Mouse (Mus musculus): ENCODE data around the gene Iffo2. TPM values are rescaled to one million over a fixed set of nuclear protein-coding genes. Genes with fewer than 3 reads are reported as not detected.

Gene Iffo2
- polyA plus RNA-seq, 1 experiment from 2014 or later: 3.2 TPM

- H3K4me1 ChIP-seq (replicated peaks): no peaks in the 10 kb centered on the region
- WGBS: 77% methylated on average over 14 of the region's 14 CpGs
- H3K9ac ChIP-seq: no peak overlapping the region
- H3K27me3 ChIP-seq (replicated peaks): no peaks in the 10 kb centered on the region
- H3K4me2 ChIP-seq (replicated peaks): no peak overlapping the region
- H3K9me3 ChIP-seq: no peaks in the 10 kb centered on the region
- no peak for ATAC-seq
- H3K36me3 ChIP-seq: no peaks in the 10 kb centered on the region
- H3K4me3 ChIP-seq (replicated peaks): no peak overlapping the region
- H3K27ac ChIP-seq: no peak overlapping the region
These were observed 29.5 kb upstream of the Iffo2 start for GRCm38 (mm10) chr4:139500814-139501213.

- Histone ChIP-seq H3K27ac (no peak overlapping the region), H3K9ac (no peak overlapping the region), H3K4me1 (replicated peaks) (no peaks in the 10 kb centered on the region), H3K36me3 (no peaks in the 10 kb centered on the region), H3K9me3 (no peaks in the 10 kb centered on the region), H3K27me3 (replicated peaks) (no peaks in the 10 kb centered on the region), H3K4me2 (replicated peaks) (no peak overlapping the region), H3K4me3 (replicated peaks) (no peak overlapping the region)
- ATAC-seq: no peak
- 84% methylated on average over 6 of the region's 6 CpGs for WGBS
These were observed 28.6 kb upstream of the Iffo2 start for GRCm38 (mm10) chr4:139501702-139502101.

- no peak for ATAC-seq
- H3K9ac ChIP-seq: no peak overlapping the region
- no peak overlapping the region for H3K4me2 ChIP-seq (replicated peaks)
- H3K27ac ChIP-seq: no peak overlapping the region
- WGBS: 76% methylated on average over 8 of the region's 8 CpGs
- no peaks in the 10 kb centered on the region for H3K36me3 ChIP-seq
- H3K4me1 ChIP-seq (replicated peaks): 0 out of 2 replicates have a peak, but pooled peaks cover under 1% of the 10 kb centered on the region
- no peaks in the 10 kb centered on the region for H3K27me3 ChIP-seq (replicated peaks)
- no peaks in the 10 kb centered on the region for H3K9me3 ChIP-seq
- H3K4me3 ChIP-seq (replicated peaks): no peak overlapping the region
These were observed 26.4 kb upstream of the Iffo2 start for GRCm38 (mm10) chr4:139503919-139504318.

- Histone ChIP-seq H3K4me2 (replicated peaks) (no peak overlapping the region), H3K27ac (no peak overlapping the region), H3K27me3 (replicated peaks) (no peaks in the 10 kb centered on the region), H3K9ac (no peak overlapping the region), H3K9me3 (no peaks in the 10 kb centered on the region), H3K4me3 (replicated peaks) (no peak overlapping the region), H3K36me3 (no peaks in the 10 kb centered on the region), H3K4me1 (replicated peaks) (peaks cover 5% of the 10 kb centered on the region; the same call in 1 of the 2 replicates)
- 75% methylated on average over 4 of the region's 4 CpGs for WGBS
- ATAC-seq: no peak
These were observed 24.6 kb upstream of the Iffo2 start for GRCm38 (mm10) chr4:139505716-139506115.

GRCm38 (mm10) chr4:139506727-139507126, 23.6 kb upstream of the Iffo2 start:
- Histone ChIP-seq H3K4me3 (replicated peaks) (no peak overlapping the region), H3K4me1 (replicated peaks) (peaks cover 5% of the 10 kb centered on the region; the same call in 1 of the 2 replicates), H3K9me3 (no peaks in the 10 kb centered on the region), H3K36me3 (no peaks in the 10 kb centered on the region), H3K4me2 (replicated peaks) (no peak overlapping the region), H3K9ac (no peak overlapping the region), H3K27ac (no peak overlapping the region), H3K27me3 (replicated peaks) (no peaks in the 10 kb centered on the region)
- ATAC-seq: no peak
- WGBS: 84% methylated on average over 11 of the region's 11 CpGs

GRCm38 (mm10) chr4:139509069-139509468, 21.3 kb upstream of the Iffo2 start:
- H3K27me3 ChIP-seq (replicated peaks): no peaks in the 10 kb centered on the region
- no peaks in the 10 kb centered on the region for H3K9me3 ChIP-seq
- peaks cover 5% of the 10 kb centered on the region; the same call in 1 of the 2 replicates for H3K4me1 ChIP-seq (replicated peaks)
- ATAC-seq: peak; percentile 53
- H3K27ac ChIP-seq: no peak overlapping the region
- H3K4me2 ChIP-seq (replicated peaks): no peak overlapping the region
- WGBS: 72% methylated on average over 2 of the region's 2 CpGs
- H3K4me3 ChIP-seq (replicated peaks): no peak overlapping the region
- no peaks in the 10 kb centered on the region for H3K36me3 ChIP-seq
- H3K9ac ChIP-seq: no peak overlapping the region

GRCm38 (mm10) chr4:139511557-139511956, 18.8 kb upstream of the Iffo2 start:
- ATAC-seq: no peak
- 73% methylated on average over 2 of the region's 2 CpGs for WGBS

GRCm38 (mm10) chr4:139512985-139513384, 17.4 kb upstream of the Iffo2 start:
- Histone ChIP-seq H3K4me3 (replicated peaks) (no peak overlapping the region), H3K9me3 (no peaks in the 10 kb centered on the region), H3K4me2 (replicated peaks) (no peak overlapping the region), H3K4me1 (replicated peaks) (peaks cover 5% of the 10 kb centered on the region; the same call in 1 of the 2 replicates), H3K36me3 (no peaks in the 10 kb centered on the region), H3K27ac (no peak overlapping the region), H3K9ac (no peak overlapping the region), H3K27me3 (replicated peaks) (no peaks in the 10 kb centered on the region)
- 66% methylated on average over 2 of the region's 2 CpGs for WGBS
- ATAC-seq: no peak

More at GRCm38 (mm10) chr4:139511557-139511956, 18.8 kb upstream of the Iffo2 start:
- Histone ChIP-seq H3K4me1 (replicated peaks) (peaks cover 5% of the 10 kb centered on the region; the same call in 1 of the 2 replicates), H3K9ac (no peak overlapping the region), H3K27ac (no peak overlapping the region), H3K4me2 (replicated peaks) (no peak overlapping the region), H3K4me3 (replicated peaks) (no peak overlapping the region), H3K36me3 (no peaks in the 10 kb centered on the region), H3K9me3 (no peaks in the 10 kb centered on the region), H3K27me3 (replicated peaks) (no peaks in the 10 kb centered on the region)

GRCm38 (mm10) chr4:139519221-139519620, 11.1 kb upstream of the Iffo2 start:
- no peaks in the 10 kb centered on the region for H3K9me3 ChIP-seq
- no peak overlapping the region for H3K9ac ChIP-seq
- H3K4me3 ChIP-seq (replicated peaks): no peak overlapping the region
- ATAC-seq: no peak
- no peaks in the 10 kb centered on the region for H3K27me3 ChIP-seq (replicated peaks)
- WGBS: 54% methylated on average over 6 of the region's 6 CpGs
- no peak overlapping the region for H3K27ac ChIP-seq
- no peak overlapping the region for H3K4me2 ChIP-seq (replicated peaks)
- no peaks in the 10 kb centered on the region for H3K4me1 ChIP-seq (replicated peaks)
- H3K36me3 ChIP-seq: no peaks in the 10 kb centered on the region

GRCm38 (mm10) chr4:139521926-139522325, 8.4 kb upstream of the Iffo2 start:
- Histone ChIP-seq H3K36me3 (no peaks in the 10 kb centered on the region), H3K4me1 (replicated peaks) (no peaks in the 10 kb centered on the region), H3K4me3 (replicated peaks) (no peak overlapping the region), H3K9me3 (no peaks in the 10 kb centered on the region), H3K4me2 (replicated peaks) (no peak overlapping the region), H3K9ac (no peak overlapping the region), H3K27me3 (replicated peaks) (no peaks in the 10 kb centered on the region), H3K27ac (no peak overlapping the region)
- WGBS: 86% methylated on average over 10 of the region's 10 CpGs
- ATAC-seq: no peak

- WGBS: 73% methylated on average over 12 of the region's 12 CpGs
- no peaks in the 10 kb centered on the region for H3K36me3 ChIP-seq
- no peak overlapping the region for H3K9ac ChIP-seq
- H3K9me3 ChIP-seq: no peaks in the 10 kb centered on the region
- H3K4me1 ChIP-seq (replicated peaks): no peaks in the 10 kb centered on the region
- no peak overlapping the region for H3K27ac ChIP-seq
- H3K4me2 ChIP-seq (replicated peaks): no peak overlapping the region
- ATAC-seq: no peak
- H3K4me3 ChIP-seq (replicated peaks): no peak overlapping the region
- H3K27me3 ChIP-seq (replicated peaks): no peaks in the 10 kb centered on the region
These were observed 3.9 kb upstream of the Iffo2 start for GRCm38 (mm10) chr4:139526475-139526874.

- Histone ChIP-seq H3K36me3 (no peaks in the 10 kb centered on the region), H3K27me3 (replicated peaks) (no peaks in the 10 kb centered on the region), H3K4me2 (replicated peaks) (no peak overlapping the region), H3K9ac (no peak overlapping the region), H3K9me3 (no peaks in the 10 kb centered on the region), H3K4me1 (replicated peaks) (peaks cover 8% of the 10 kb centered on the region), H3K27ac (no peak overlapping the region), H3K4me3 (replicated peaks) (no peak overlapping the region)
- WGBS: 88% methylated on average over 10 of the region's 10 CpGs
- ATAC-seq: no peak
These were observed 1.7 kb downstream of the Iffo2 start for GRCm38 (mm10) chr4:139532081-139532480.

GRCm38 (mm10) chr4:139535127-139535695, 4.9 kb downstream of the Iffo2 start:
- peaks cover 8% of the 10 kb centered on the region for H3K4me1 ChIP-seq (replicated peaks)
- ATAC-seq: peak; percentile 87

More at GRCm38 (mm10) chr4:139535127-139535695, 4.9 kb downstream of the Iffo2 start:
- Histone ChIP-seq H3K9ac (no peak overlapping the region; the same call in 1 of the 2 replicates), H3K9me3 (no peaks in the 10 kb centered on the region), H3K27ac (peak overlapping the region; percentile 32; the same call in 1 of the 2 replicates), H3K27me3 (replicated peaks) (no peaks in the 10 kb centered on the region), H3K4me2 (replicated peaks) (peak overlapping the region; percentile 23; the same call in 1 of the 2 replicates), H3K36me3 (no peaks in the 10 kb centered on the region), H3K4me3 (replicated peaks) (no peak overlapping the region)
- 22% methylated on average over 12 of the region's 12 CpGs for WGBS
